Mouse (Mus musculus) retina, adult 2 months (tissue): ENCODE measurements around the gene Agbl3.

Experiments
- DNase-seq: peaks from one replicate; pipeline ENCODE4 v3.0.0-alpha.2; 2012; ENCODE audit warnings: low read depth, low spot score

Agbl3 gene

DNA sequence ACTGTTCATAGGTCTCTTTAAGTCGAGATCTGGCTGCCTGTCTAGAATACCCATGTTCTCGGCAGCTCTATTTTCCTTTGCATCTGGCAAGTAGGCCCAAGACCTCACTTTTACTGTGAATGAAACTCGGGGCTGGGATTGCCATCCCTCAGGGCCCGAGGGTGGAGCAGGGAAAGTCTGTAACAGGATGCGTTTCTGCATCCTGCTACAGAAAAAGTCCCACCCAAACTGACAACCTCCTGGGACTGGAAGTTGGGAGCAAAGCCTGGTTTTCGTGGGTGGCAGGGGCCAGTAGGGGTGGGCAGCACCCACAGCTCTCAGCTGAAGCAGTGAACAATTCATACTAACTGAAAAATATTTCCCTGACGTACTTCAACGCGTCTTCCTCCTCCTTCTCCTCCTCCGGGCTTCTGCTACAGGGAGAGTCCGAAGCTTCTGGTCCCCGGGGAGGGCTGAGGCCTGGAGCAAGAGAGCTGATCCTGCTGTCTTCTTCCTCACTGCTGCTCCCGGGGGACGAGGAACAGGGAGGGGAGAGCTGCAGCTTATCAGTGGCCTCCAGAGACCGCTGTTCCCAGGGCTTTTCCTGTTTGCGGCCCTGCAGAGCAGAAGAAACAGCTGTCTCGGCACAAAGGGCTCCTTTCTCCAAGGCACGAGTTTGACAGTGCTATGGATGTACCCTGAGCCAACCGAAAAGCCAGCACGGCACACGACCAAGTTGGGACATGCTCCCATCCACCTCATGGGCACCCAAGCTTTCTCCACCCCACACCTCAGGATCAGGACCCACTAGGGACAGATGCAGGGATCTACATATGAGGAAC lies 94.1 kb downstream of the Agbl3 start:
- DNase-seq, result no peak

DNA sequence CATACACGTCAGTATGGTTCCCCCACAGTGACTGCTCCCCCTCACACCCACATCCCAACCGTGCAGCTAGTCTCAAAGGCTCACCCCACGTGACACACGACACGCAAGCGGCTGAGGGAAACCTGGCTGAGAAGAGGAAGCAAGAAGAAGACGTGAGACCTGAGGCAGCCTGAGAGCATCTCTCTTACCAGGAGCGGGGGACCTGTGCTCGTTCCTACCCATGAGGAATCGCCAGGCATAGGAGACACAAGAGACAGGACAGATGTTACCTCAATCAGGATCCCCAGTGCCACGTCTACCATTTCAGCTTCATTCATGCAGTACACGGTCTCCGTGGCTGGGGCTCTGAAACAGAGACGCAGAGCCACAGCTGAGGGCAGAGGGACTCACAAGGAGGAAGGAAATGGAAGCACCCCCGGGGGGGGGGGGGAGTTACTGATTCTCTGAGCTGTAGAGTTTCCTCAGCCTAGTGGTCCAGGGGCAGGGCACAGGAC lies 95.1 kb downstream of the Agbl3 start:
- no peak for DNase-seq

- DNase-seq, result no peak
These were observed 96.0 kb downstream of the Agbl3 start for GRCm38 (mm10) chr6:34875966-34876834.

- DNase-seq, result no peak
These were observed 96.6 kb downstream of the Agbl3 start for GRCm38 (mm10) chr6:34876835-34877156.

DNA sequence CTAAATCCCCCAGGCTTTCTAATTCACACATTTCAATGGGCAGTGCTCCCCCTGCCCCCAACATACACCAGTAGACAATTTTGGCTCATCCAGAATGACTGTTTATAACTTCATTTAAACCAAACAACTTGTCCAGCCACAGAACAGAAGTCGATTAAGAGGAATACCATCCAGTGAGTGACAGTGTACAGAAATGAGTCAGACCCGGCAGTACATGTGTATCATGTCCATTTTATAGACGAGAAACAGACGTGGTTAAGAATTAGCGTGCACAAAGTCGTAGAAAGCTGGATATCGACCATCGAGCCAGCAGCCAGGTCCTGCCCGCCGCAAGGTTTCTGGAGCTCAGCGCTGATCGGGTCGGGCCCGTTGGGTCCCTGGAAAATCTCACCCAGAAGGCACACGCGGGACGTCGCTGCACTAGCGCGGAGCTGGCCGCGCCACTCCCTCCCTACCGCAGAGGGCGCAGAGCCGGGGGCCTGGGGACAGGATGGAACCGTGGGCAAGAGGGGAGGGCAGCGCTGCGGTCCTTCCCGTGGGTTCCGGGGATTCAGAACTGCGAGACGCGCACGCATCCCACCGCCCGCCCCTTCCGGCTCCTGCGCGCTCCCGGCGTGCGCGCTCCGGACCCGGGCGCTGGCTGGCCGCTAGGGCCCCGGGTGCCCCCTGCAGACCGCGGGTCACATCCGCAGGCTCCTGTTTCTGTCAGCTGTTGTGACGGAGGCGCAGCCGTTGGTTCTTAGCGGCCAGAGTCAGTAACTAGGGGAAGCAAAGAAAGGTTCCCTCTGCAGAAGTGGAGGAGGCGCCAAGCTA lies 97.5 kb downstream of the Agbl3 start, which contains the start of gene Cyren:
TSS of gene Cyren (minus strand) at position 552 of the 813 bp plus-strand sequence.
- peak; percentile 83 for DNase-seq

DNA sequence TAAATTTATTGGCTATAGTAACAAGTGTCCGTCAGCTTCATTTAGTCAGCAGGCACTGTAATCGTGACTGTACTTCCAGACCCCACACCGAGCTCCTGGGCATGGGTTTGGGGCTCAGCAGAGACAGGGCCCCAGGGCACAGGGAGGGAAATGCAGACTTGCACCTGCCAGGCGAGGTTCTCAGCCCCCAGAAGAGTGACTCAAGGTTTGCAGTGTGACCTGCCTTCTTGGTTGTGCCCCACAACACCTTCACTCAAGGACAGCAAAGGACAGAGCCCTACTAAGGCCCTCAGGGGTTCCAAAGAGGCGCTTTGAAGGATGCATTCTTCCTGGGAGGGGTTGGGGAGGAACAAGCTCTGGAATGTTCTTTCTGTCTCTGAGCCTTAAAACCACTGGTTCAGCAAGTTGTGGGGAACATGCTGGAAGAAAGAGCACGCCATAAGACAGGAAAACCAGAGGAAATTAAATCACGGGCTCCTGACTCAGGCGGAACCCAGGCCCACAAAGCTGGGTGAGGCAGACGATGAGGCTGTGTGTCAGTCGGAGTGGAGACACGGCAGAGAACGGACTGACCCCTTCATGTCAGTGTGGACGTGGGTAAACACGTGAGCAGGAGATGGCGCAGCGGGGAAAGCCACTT lies 99.0 kb downstream of the Agbl3 start:
- no peak for DNase-seq

DNA sequence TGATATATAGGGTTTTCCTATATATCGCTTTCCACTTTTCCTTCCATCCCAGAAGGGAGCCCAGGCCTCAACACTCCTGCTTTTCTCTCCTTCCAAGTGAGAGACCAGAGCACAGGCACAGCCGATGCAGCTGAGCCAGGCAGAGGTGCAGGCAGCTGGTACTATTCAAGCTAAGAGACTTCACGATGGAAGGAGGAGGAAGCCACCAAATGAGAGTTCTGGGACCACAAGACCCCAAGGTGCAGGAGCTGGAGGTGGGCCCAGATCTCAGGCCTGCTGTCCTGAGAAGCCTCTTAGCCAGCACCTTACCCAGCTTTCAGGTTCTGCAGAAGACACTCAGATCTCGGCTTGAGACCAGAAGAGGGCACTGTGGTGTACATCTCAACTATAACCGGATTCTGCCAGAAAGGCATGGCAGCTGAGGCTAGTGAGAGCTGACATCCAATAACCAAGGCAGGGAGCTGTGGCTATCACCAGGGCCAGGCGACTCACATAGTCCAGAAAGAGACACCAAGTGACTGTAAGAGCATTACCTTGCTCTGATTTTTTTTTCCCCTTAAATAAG lies 99.8 kb downstream of the Agbl3 start:
- peak; percentile 28 for DNase-seq

DNA sequence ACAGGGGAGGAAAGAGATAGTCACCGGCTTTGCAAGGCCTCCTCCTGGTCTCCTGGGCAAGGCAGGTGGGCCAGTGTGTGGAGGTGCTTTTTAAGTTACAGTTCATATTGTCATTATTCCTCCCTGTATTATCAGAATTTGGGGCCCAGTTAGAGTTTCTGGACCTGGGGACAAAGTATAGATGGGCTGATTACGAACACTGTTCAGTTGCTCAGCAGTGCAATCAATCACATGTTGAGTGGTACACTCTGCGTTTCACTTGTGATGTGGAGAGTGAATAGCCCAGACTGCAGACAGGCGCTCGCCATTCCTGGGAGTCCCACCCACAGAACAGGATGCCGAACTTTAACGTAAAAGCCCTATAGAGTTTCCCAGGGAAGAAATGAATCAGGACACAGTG lies 104.5 kb downstream of the Agbl3 start:
- no peak for DNase-seq

DNA sequence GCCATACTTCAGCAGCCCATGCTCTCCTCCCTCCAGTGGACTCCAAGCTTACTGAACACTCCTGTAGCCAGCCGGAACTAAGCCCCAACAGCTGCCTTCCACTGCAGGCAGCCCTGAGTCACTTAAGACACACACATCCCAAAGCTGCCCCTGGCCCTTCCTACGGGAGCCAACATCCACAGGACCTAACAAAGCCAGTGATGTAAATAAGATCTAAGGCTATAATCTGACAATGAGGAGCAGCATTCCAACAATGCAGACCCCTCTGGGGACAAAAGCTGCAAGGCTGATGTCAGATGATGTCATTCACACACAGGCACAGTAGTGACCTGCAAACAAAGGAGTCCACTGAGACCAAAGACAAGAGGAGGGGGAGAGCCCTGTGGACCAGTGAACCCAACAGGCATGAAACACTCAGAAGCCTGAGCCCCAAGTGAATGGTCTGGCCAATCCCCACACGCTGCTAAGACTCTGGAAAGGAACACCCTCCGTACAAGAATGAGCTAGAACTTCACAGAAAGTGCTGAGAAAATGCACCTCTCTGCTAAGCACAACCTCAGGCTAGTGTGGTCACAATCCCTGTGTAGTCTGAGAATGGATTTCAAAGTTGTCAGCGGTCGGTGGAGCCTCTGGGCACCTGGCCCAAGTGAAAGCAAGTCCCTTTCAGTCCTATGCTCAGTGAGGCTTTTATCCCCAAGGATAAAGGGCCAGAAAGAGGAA lies 107.1 kb downstream of the Agbl3 start:
- DNase-seq, result no peak

DNA sequence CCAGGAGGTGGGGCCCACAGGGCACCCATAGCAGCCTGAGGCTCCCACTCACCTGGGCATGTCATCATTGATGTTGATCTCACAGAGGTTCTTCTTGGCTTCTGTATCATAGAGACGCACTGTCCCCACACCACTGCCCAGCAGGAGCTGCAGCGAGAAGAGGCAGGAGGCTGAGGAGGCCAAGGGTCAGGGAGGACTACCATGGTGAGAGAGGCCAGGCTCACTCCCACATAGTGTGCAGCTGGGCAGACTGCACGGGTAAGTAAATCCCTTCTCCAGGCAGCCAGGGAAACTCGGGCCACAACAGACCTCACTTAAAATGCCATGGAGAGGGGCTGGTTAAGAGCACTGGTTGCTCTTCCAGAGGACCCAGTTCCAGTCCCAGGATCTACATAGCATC lies 109.0 kb downstream of the Agbl3 start:
- DNase-seq, result no peak

- DNase-seq, result no peak
These were observed 115.3 kb downstream of the Agbl3 start for GRCm38 (mm10) chr6:34895569-34895968.

DNA sequence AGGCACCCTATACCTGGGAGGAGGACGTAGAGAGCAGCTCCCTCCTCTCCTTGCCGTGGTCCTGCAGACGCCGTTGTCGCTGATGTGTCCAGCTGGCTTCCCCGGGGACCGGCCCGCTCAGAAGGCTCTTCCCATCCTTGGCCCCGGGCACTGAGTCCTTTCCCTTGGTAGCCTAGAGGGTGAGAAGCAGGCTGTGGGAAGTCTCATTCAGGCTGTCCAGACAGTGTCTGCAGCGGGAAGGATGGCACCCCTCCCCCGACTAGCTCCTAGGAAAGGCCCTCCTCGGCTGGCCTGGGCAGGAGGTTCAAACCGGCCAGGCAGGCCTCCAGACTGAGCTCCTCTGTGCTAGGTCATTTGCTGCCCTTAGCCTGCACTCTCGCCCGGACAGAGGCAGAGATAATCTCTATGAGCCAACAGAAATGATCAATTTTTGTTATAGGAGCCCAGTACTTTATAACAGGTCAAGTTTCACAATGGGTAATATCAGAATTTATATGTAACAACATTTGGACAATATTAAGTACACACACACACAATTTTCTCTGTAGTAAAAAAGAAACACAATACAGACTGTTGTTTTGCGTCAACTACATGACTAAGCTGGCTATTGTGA lies 116.0 kb downstream of the Agbl3 start:
- DNase-seq, result no peak

DNA sequence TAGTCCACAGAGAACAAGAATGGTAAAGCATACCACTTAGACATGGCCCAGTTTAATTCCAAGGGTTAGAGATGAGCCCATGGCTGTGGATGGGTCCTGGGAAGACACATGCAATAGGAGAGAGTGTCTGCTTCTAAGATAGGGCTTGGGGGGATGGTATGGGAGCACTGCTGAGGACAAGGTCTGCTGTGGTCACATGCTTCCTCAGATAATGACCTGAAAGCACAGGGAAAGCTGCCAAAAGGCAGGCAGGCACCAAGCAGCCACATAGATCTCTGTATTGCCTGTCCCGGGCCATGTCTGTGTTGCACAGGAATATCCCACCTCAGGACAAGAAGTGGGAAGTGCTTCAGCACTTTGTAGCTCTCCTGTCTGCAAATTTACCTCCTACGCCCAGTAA lies 118.9 kb downstream of the Agbl3 start:
- DNase-seq, result no peak

GRCm38 (mm10) chr6:34900990-34901389 lies 120.8 kb downstream of the Agbl3 start:
- DNase-seq, result no peak

DNA sequence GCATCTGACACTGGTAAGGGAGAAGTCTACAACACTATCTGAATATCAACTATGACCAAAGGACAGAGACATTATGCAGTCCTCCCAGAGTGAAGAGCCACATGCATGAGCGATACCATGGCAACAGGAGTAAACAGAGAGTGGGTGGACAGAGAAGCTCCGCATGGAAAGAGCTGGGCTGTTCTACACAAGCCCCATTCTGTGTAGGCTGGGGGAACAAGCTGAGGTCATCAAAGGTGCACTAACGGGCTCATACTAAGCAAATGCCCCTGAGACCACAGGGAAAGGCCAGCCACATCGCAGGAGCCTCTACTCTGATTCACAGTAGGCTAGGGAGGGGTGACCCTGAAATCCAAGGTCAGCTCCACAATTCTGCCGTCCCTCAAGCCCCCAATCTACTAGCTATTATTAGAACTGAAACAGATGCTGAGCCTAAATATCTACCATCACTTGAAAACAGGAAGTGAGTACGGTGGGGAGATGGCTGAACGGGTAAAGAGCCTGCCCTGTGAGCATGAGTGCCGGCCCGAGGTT lies 121.7 kb downstream of the Agbl3 start:
- no peak for DNase-seq

- no peak for DNase-seq
These were observed 122.3 kb downstream of the Agbl3 start for GRCm38 (mm10) chr6:34902578-34902977.

- DNase-seq, result no peak
These were observed 123.2 kb downstream of the Agbl3 start for GRCm38 (mm10) chr6:34903441-34903840.

- no peak for DNase-seq
These were observed 123.6 kb downstream of the Agbl3 start for GRCm38 (mm10) chr6:34903851-34904250.

GRCm38 (mm10) chr6:34904361-34904760 lies 124.1 kb downstream of the Agbl3 start:
- no peak for DNase-seq

DNA sequence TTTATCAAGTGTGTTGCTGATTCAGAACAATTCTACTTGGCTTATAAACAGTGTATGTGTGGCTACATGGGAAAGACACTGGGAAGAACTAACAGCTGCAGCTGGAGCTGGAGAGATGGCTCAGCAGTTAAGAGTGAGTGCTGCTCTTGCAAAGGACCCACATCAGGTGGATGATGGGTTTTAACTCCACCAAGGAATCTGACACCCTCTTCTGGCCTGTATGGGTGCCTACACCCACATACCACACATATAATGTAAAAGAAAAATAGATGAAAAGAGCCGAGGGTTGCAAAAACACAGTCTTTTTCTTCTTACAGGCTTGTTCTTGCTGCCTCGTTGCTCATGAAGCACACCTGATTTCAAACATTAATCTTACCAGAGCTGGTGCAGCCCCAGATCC lies 125.9 kb downstream of the Agbl3 start:
- DNase-seq, result no peak
